Comparison of ENCODE assay signal across 8 mouse cellular contexts in the genomic region with DNA sequence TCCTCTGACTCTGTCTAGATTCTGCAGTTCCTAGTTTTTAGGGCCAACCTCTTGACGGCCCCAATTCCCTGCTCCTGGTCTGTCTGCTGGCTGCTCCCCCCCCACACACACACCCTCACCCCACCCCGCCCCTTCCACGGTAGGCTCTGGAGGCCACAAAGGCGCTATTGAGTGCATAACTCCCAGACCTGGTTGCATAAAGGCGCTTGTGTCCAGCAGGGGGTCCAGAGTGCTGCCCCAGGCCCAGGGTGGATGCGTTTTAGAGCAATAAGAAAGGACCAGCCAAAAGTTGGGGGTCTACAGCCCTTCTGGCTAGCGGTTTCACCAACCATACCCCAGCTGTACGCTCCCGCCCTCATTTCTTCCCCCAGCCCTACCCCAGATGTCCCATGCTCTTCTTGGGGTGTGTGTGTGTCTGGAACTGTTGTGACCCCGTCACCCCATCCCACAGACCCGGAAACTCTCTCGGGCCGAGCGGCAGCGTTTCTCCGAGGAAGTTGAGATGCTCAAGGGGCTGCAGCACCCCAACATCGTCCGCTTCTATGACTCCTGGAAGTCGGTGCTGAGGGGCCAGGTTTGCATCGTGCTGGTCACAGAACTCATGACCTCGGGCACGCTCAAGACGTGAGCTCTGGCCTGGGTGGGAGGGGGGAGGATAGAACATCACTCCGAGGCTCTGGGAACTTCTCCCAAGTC. TPM values are rescaled to one million over a fixed set of nuclear protein-coding genes. Genes with fewer than 3 reads are reported as not detected.
DNase-seq lines count a peak whose midpoint lies in the region; ATAC-seq and TF ChIP-seq lines count a peak whose summit lies in the region.

No protein-coding gene starts in this region.

- TF ChIP-seq EP300 in liver, postnatal 0 days (IDR thresholded peaks at IDR 0.05; ENCODE audit: low read depth), result no peak

- peaks cover 18% of the 10 kb centered on the region for H3K36me3 ChIP-seq in heart, embryonic 13.5 days
- peaks cover 9% of the 10 kb centered on the region; the same call in 1 of the 2 replicates for H3K36me3 ChIP-seq in hindbrain, postnatal 0 days (ENCODE audit: insufficient read depth, low read length)
- peaks cover 17% of the 10 kb centered on the region for H3K36me3 ChIP-seq in liver, postnatal 0 days (replicated peaks; ENCODE audit: insufficient read depth, low read length)

- H3K9ac ChIP-seq in heart, embryonic 13.5 days, result peak overlapping the region; percentile 88
- H3K9ac ChIP-seq in hindbrain, postnatal 0 days (replicated peaks; ENCODE audit: low read length), result no peak overlapping the region; the same call in 1 of the 2 replicates
- H3K9ac ChIP-seq in liver, postnatal 0 days (replicated peaks), result no peak overlapping the region; the same call in 1 of the 2 replicates

- peaks cover 77% of the 10 kb centered on the region for H3K4me1 ChIP-seq in heart, embryonic 13.5 days
- H3K4me1 ChIP-seq in hindbrain, postnatal 0 days (ENCODE audit: insufficient read depth, low read length), result peaks cover 20% of the 10 kb centered on the region
- H3K4me1 ChIP-seq in liver, postnatal 0 days (ENCODE audit: insufficient read depth), result peaks cover 43% of the 10 kb centered on the region

- peak overlapping the region; percentile 75 for H3K4me3 ChIP-seq in heart, embryonic 13.5 days
- H3K4me3 ChIP-seq in hindbrain, postnatal 0 days (ENCODE audit: low read length), result no peak overlapping the region
- peak overlapping the region; percentile 64; the same call in 1 of the 2 replicates for H3K4me3 ChIP-seq in liver, postnatal 0 days (ENCODE audit: low read depth, low read length)

- peak overlapping the region; percentile 99 for H3K4me2 ChIP-seq in heart, embryonic 13.5 days
- 0 out of 2 replicates have a peak overlapping the region, but pooled peaks have one; percentile 27 for H3K4me2 ChIP-seq in hindbrain, postnatal 0 days (ENCODE audit: low read depth, low read length)
- peak overlapping the region; percentile 87 for H3K4me2 ChIP-seq in liver, postnatal 0 days (ENCODE audit: low read depth, low read length)

- no peak for DNase-seq in heart, postnatal 14 days
- peak; percentile 64 for DNase-seq in embryo, embryonic 11 days
- no peak for DNase-seq in hindbrain, postnatal 0 days (ENCODE audit: low spot score)
- no peak for DNase-seq in liver, postnatal 0 days
- DNase-seq in adrenal gland, postnatal 25 days, result no peak
- no peak for DNase-seq in left cerebral cortex, postnatal 25 days (ENCODE audit: low spot score in 2 of 2)
- no peak for DNase-seq in cerebellum, postnatal 4 days (ENCODE audit: low spot score in 2 of 2)

- H3K27me3 ChIP-seq in heart, embryonic 13.5 days (replicated peaks), result peaks cover 53% of the 10 kb centered on the region
- H3K27me3 ChIP-seq in hindbrain, postnatal 0 days (ENCODE audit: insufficient read depth, low read length), result peaks cover 15% of the 10 kb centered on the region
- H3K27me3 ChIP-seq in liver, postnatal 0 days (ENCODE audit: insufficient read depth, low read length), result peaks cover 42% of the 10 kb centered on the region

- intact Hi-C loops in heart, postnatal 14 days (cut with DNase I), result no loop called here
- intact Hi-C loops in left cerebral cortex, postnatal 25 days (cut with DNase I), result no loop called here

- no peak overlapping the region for H3K27ac ChIP-seq in heart, embryonic 13.5 days (replicated peaks)
- no peak overlapping the region for H3K27ac ChIP-seq in hindbrain, postnatal 0 days
- no peak overlapping the region for H3K27ac ChIP-seq in liver, postnatal 0 days (ENCODE audit: low read depth)

- H3K9me3 ChIP-seq in heart, embryonic 13.5 days, result no peaks in the 10 kb centered on the region
- H3K9me3 ChIP-seq in hindbrain, postnatal 0 days (ENCODE audit: low read length), result no peaks in the 10 kb centered on the region
- no peaks in the 10 kb centered on the region for H3K9me3 ChIP-seq in liver, postnatal 0 days (ENCODE audit: low read length)

- ATAC-seq in heart, embryonic 13.5 days (ENCODE audit: extremely low read depth, insufficient number of reproducible peaks, low FRiP score, low TSS enrichment), result no peak
- ATAC-seq in hindbrain, postnatal 0 days, result no peak
- no peak for ATAC-seq in liver, postnatal 0 days

- WGBS in heart, embryonic 13.5 days, result 3% methylated on average over 24 of the region's 24 CpGs
- WGBS in hindbrain, postnatal 0 days, result 2% methylated on average over 24 of the region's 24 CpGs
- 7% methylated on average over 24 of the region's 24 CpGs for WGBS in liver, postnatal 0 days (ENCODE audit: insufficient replicate concordance)

- no peak for TF ChIP-seq CTCF in hindbrain, postnatal 0 days (IDR thresholded peaks at IDR 0.05; ENCODE audit: low read depth)
- 0 out of 2 replicates have a peak, but pooled peaks have one; percentile 2 for TF ChIP-seq CTCF in liver, postnatal 0 days (IDR thresholded peaks at IDR 0.05; ENCODE audit: low read depth)

RNA-seq across cellular contexts. Expression of a gene that starts 2.1 kb away (rescaled TPM):
- 7.6 and 8.0 TPM in 2 replicates for polyA plus RNA-seq in heart, embryonic 13.5 days (2015; fragmentation: Nextera tagmentation; extraction: Ambion mirVana)
- 10 to 100 TPM in 1 of 2 experiments, 1 to 10 TPM in 1; 7.0 to 11.7 TPM for total RNA-seq in heart, postnatal 14 days (2021)
- total RNA-seq in hindbrain, postnatal 0 days (2014; rRNA removed), result 1.5 and 2.5 TPM in 2 replicates
- polyA plus RNA-seq in hindbrain, postnatal 0 days (2015; fragmentation: Nextera tagmentation; extraction: Ambion mirVana), result 6.5 and 8.0 TPM in 2 replicates
- polyA plus RNA-seq in liver, postnatal 0 days (2015; fragmentation: Nextera tagmentation; extraction: Ambion mirVana), result 1.6 and 2.2 TPM in 2 replicates
- total RNA-seq in adrenal gland, postnatal 25 days (2021), result 1.7 and 2.6 TPM in 2 replicates
- total RNA-seq in left cerebral cortex, postnatal 25 days (2021), result 1 to 10 TPM; 2.2 to 7.9 TPM

RNA-seq across cellular contexts. Expression of a gene that starts 8.9 kb away (rescaled TPM):
- 98.8 and 111 TPM in 2 replicates for polyA plus RNA-seq in heart, embryonic 13.5 days (2015; fragmentation: Nextera tagmentation; extraction: Ambion mirVana)
- total RNA-seq in heart, postnatal 14 days (2021), result 10 to 100 TPM; 76.4 to 81.0 TPM
- 66.1 and 82.1 TPM in 2 replicates for total RNA-seq in hindbrain, postnatal 0 days (2014; rRNA removed)
- 134 and 137 TPM in 2 replicates for polyA plus RNA-seq in hindbrain, postnatal 0 days (2015; fragmentation: Nextera tagmentation; extraction: Ambion mirVana)
- 75.9 and 81.1 TPM in 2 replicates for polyA plus RNA-seq in liver, postnatal 0 days (2015; fragmentation: Nextera tagmentation; extraction: Ambion mirVana)
- total RNA-seq in adrenal gland, postnatal 25 days (2021), result 112 and 116 TPM in 2 replicates
- total RNA-seq in left cerebral cortex, postnatal 25 days (2021), result 10 to 100 TPM; 62.4 to 65.7 TPM

RNA-seq across cellular contexts. Expression of a gene that starts 16.4 kb away (rescaled TPM):
- 0.48 and 0.65 TPM in 2 replicates for polyA plus RNA-seq in heart, embryonic 13.5 days (2015; fragmentation: Nextera tagmentation; extraction: Ambion mirVana)
- total RNA-seq in heart, postnatal 14 days (2021), result under 1 TPM; 0.24 to 0.39 TPM
- 0.10 TPM in 1 of 2 replicates, not detected in the other for total RNA-seq in hindbrain, postnatal 0 days (2014; rRNA removed)
- 0.66 and 0.89 TPM in 2 replicates for polyA plus RNA-seq in hindbrain, postnatal 0 days (2015; fragmentation: Nextera tagmentation; extraction: Ambion mirVana)
- 0.19 and 0.29 TPM in 2 replicates for polyA plus RNA-seq in liver, postnatal 0 days (2015; fragmentation: Nextera tagmentation; extraction: Ambion mirVana)
- 0.67 and 0.73 TPM in 2 replicates for total RNA-seq in adrenal gland, postnatal 25 days (2021)
- under 1 TPM; 0.21 to 0.27 TPM for total RNA-seq in left cerebral cortex, postnatal 25 days (2021)

RNA-seq across cellular contexts. Expression of a gene that starts 16.5 kb away (rescaled TPM):
- 165 and 171 TPM in 2 replicates for polyA plus RNA-seq in heart, embryonic 13.5 days (2015; fragmentation: Nextera tagmentation; extraction: Ambion mirVana)
- total RNA-seq in heart, postnatal 14 days (2021), result 10 to 100 TPM; 84.0 to 89.7 TPM
- 146 and 154 TPM in 2 replicates for total RNA-seq in hindbrain, postnatal 0 days (2014; rRNA removed)
- 214 and 225 TPM in 2 replicates for polyA plus RNA-seq in hindbrain, postnatal 0 days (2015; fragmentation: Nextera tagmentation; extraction: Ambion mirVana)
- polyA plus RNA-seq in liver, postnatal 0 days (2015; fragmentation: Nextera tagmentation; extraction: Ambion mirVana), result 79.9 and 86.6 TPM in 2 replicates
- 67.9 and 74.9 TPM in 2 replicates for total RNA-seq in adrenal gland, postnatal 25 days (2021)
- total RNA-seq in left cerebral cortex, postnatal 25 days (2021), result 10 to 100 TPM; 95.3 to 98.8 TPM

RNA-seq across cellular contexts. Expression of a gene that starts 16.6 kb away (rescaled TPM):
- polyA plus RNA-seq in heart, embryonic 13.5 days (2015; fragmentation: Nextera tagmentation; extraction: Ambion mirVana), result 210 and 234 TPM in 2 replicates
- 100 to 1,000 TPM; 149 to 167 TPM for total RNA-seq in heart, postnatal 14 days (2021)
- total RNA-seq in hindbrain, postnatal 0 days (2014; rRNA removed), result 66.1 and 72.7 TPM in 2 replicates
- polyA plus RNA-seq in hindbrain, postnatal 0 days (2015; fragmentation: Nextera tagmentation; extraction: Ambion mirVana), result 108 and 111 TPM in 2 replicates
- polyA plus RNA-seq in liver, postnatal 0 days (2015; fragmentation: Nextera tagmentation; extraction: Ambion mirVana), result 34.8 and 38.4 TPM in 2 replicates
- 53.9 and 57.0 TPM in 2 replicates for total RNA-seq in adrenal gland, postnatal 25 days (2021)
- total RNA-seq in left cerebral cortex, postnatal 25 days (2021), result 10 to 100 TPM; 39.9 to 44.5 TPM

Comparison
In these comparisons a context has a peak if more than half of its experiments do, and no peak if none do; other contexts are left out.
1. H3K4me2 ChIP-seq: peak in every context shown above with its lines; median percentile 99 in heart, embryonic 13.5 days; 87 in liver, postnatal 0 days; 27 in hindbrain, postnatal 0 days.